Mouse (Mus musculus) kidney, adult 2 months (tissue): Measurements from ENCODE around the gene Gm1673.

Experiments used
- CTCF ChIP-seq: fragments of 200-500 bp; conservative IDR thresholded peaks from 2 replicates; pipeline ENCODE4 v1.5.1; 2011; ENCODE audit warnings: low read depth, mild to moderate bottlenecking, control low read depth, low read length, moderate library complexity, mixed read lengths; ENCODE audit not compliant: insufficient read depth, insufficient read length
- POLR2A ChIP-seq: fragments of 200-500 bp; IDR thresholded peaks from one replicate; pipeline ENCODE4 v1.6.1; 2011; ENCODE audit warnings: low read depth, low read length, control low read depth

DNA sequence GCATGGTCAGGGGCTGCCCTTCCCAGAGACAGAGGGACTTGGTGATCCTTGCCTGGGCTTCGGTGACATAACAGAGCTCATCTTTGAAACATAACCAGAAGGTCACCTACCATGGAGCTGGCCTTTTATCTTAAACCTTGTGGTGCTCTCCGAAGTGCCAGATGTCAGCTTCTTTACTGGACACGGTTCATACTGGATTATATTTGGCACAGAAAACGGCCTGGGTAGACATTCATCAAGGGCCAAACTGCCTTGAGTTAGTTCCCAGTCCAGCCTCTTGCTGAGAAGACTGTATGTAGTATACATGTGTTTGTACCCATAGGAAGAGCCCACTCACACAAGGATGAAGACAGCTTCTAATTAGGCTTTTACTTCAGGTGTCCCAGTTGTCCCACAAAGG, 23.6 kb downstream of the Gm1673 start:
- TF ChIP-seq POLR2A: no peak
- no peak for TF ChIP-seq CTCF
